Comparison of ENCODE assay signal across 10 mouse cellular contexts in genomic region chr15:92599381-92599780, GRCm38 (mm10).
DNase-seq lines count a peak whose midpoint lies in the region; ATAC-seq and TF ChIP-seq lines count a peak whose summit lies in the region.
"Had no signal": no experiment of that assay in that cellular context is flagged by ENCODE, and none has a peak within 500 bp of the region (broad histone marks: within the 10 kb centered on the region; RNA-seq: fewer than 3 reads in every experiment).

No protein-coding gene starts in this region.

- no peak overlapping the region for H3K9ac ChIP-seq in heart, postnatal 0 days (replicated peaks; ENCODE audit: low read depth, low read length)
- H3K9ac ChIP-seq in intestine, embryonic 14.5 days (ENCODE audit: low read length): no peak overlapping the region
- H3K9ac ChIP-seq: liver, embryonic 13.5 days had no signal

- TF ChIP-seq CTCF in heart, postnatal 0 days (IDR thresholded peaks at IDR 0.05; ENCODE audit: low read depth): no peak

- H3K36me3 ChIP-seq in heart, postnatal 0 days (replicated peaks; ENCODE audit: control insufficient read depth, insufficient read depth, low read length): no peaks in the 10 kb centered on the region
- H3K36me3 ChIP-seq in forebrain, embryonic 10.5 days (replicated peaks): no peaks in the 10 kb centered on the region
- no peaks in the 10 kb centered on the region for H3K36me3 ChIP-seq in intestine, embryonic 14.5 days (ENCODE audit: control insufficient read depth, insufficient read depth, low read length)
- H3K36me3 ChIP-seq in myocyte (ENCODE audit: control insufficient read depth, insufficient read depth): no peaks in the 10 kb centered on the region
- H3K36me3 ChIP-seq: liver, embryonic 13.5 days had no signal

- ATAC-seq in heart, postnatal 0 days (ENCODE audit: insufficient read depth, low read depth): no peak
- ATAC-seq in intestine, embryonic 14.5 days (replicated peaks; ENCODE audit: low FRiP score, low TSS enrichment, low read depth): no peak
- ATAC-seq in megakaryocyte, adult 5-6 weeks (ENCODE audit: poor library complexity, severe bottlenecking): no peak

- peaks cover 7% of the 10 kb centered on the region for H3K4me1 ChIP-seq in heart, postnatal 0 days (ENCODE audit: control insufficient read depth, insufficient read depth)
- H3K4me1 ChIP-seq in forebrain, embryonic 10.5 days: peaks cover 49% of the 10 kb centered on the region
- H3K4me1 ChIP-seq in intestine, embryonic 14.5 days (replicated peaks; ENCODE audit: control insufficient read depth, insufficient read depth, low read length): 0 out of 2 replicates have a peak, but pooled peaks cover 6% of the 10 kb centered on the region
- H3K4me1 ChIP-seq: liver, embryonic 13.5 days had no signal

- no peaks in the 10 kb centered on the region for H3K79me2 ChIP-seq in myocyte (ENCODE audit: control insufficient read depth, insufficient read depth)

- H3K9me3 ChIP-seq in heart, postnatal 0 days (replicated peaks; ENCODE audit: control insufficient read depth, low read length): no peaks in the 10 kb centered on the region
- no peaks in the 10 kb centered on the region for H3K9me3 ChIP-seq in forebrain, embryonic 10.5 days
- H3K9me3 ChIP-seq in intestine, embryonic 14.5 days (ENCODE audit: control insufficient read depth, low read length): no peaks in the 10 kb centered on the region
- H3K9me3 ChIP-seq: liver, embryonic 13.5 days had no signal

- no peak overlapping the region for H3ac ChIP-seq in myocyte (ENCODE audit: control insufficient read depth, insufficient read length)

- H3K4me3 ChIP-seq in heart, postnatal 0 days (ENCODE audit: low read depth, low read length): 0 out of 2 replicates have a peak overlapping the region, but pooled peaks have one; percentile 21
- peak overlapping the region; percentile 40 for H3K4me3 ChIP-seq in forebrain, embryonic 10.5 days
- H3K4me3 ChIP-seq in intestine, embryonic 14.5 days (ENCODE audit: low read depth, low read length): no peak overlapping the region
- no peak overlapping the region for H3K4me3 ChIP-seq in myocyte
- H3K4me3 ChIP-seq: liver, embryonic 13.5 days had no signal

- no peak for DNase-seq in heart, postnatal 0 days (ENCODE audit: low spot score)
- DNase-seq in heart, postnatal 10 days: no peak
- no peak for DNase-seq in forebrain, embryonic 10.5 days (ENCODE audit: extremely low spot score, low spot score)
- DNase-seq in intestine, embryonic 14.5 days (ENCODE audit: low spot score): no peak
- no peak for DNase-seq in right cerebral cortex, adult 2 months (ENCODE audit: low spot score in 2 of 2)
- no peak for DNase-seq in layer of hippocampus, postnatal 10 days (ENCODE audit: low spot score in 2 of 2)
- DNase-seq: cerebellum, adult 11-12 months; liver, embryonic 13.5 days had no signal

- H3K4me2 ChIP-seq in heart, postnatal 0 days (ENCODE audit: low read depth, low read length): peak overlapping the region; percentile 47; the same call in 1 of the 2 replicates
- H3K4me2 ChIP-seq in intestine, embryonic 14.5 days (ENCODE audit: low read length): peak overlapping the region; percentile 47
- peak overlapping the region; percentile 48 for H3K4me2 ChIP-seq in myocyte (ENCODE audit: low read depth)
- H3K4me2 ChIP-seq: liver, embryonic 13.5 days had no signal

- H3K27ac ChIP-seq in heart, postnatal 0 days (ENCODE audit: low read depth): no peak overlapping the region
- no peak overlapping the region for H3K27ac ChIP-seq in forebrain, embryonic 10.5 days
- no peak overlapping the region for H3K27ac ChIP-seq in intestine, embryonic 14.5 days (ENCODE audit: low read depth)
- H3K27ac ChIP-seq: liver, embryonic 13.5 days had no signal

- no peak for TF ChIP-seq EP300 in heart, postnatal 0 days (IDR thresholded peaks at IDR 0.05; ENCODE audit: low read depth)

- 9% methylated on average over 7 of the region's 7 CpGs for WGBS in heart, postnatal 0 days
- 9% methylated on average over 7 of the region's 7 CpGs for WGBS in forebrain, embryonic 10.5 days
- WGBS in intestine, embryonic 14.5 days: 10% methylated on average over 7 of the region's 7 CpGs

- no peak for TF ChIP-seq POLR2A in myocyte (IDR thresholded peaks at IDR 0.05; ENCODE audit: insufficient read length, low read depth)

- intact Hi-C loops in heart, postnatal 10 days (cut with DNase I): loop anchor here (10.0 kb wide), 1 partner anchor 615 kb away; no protein-coding TSS in a partner anchor

- H3K27me3 ChIP-seq in heart, postnatal 0 days (ENCODE audit: control insufficient read depth, insufficient read depth, low read length): peaks cover 3% of the 10 kb centered on the region; the same call in 1 of the 2 replicates
- peaks cover 41% of the 10 kb centered on the region for H3K27me3 ChIP-seq in forebrain, embryonic 10.5 days (ENCODE audit: poor library complexity, severe bottlenecking)
- no peaks in the 10 kb centered on the region; the same call in 1 of the 2 replicates for H3K27me3 ChIP-seq in intestine, embryonic 14.5 days (replicated peaks; ENCODE audit: control insufficient read depth, insufficient read depth, low read length)
- no peaks in the 10 kb centered on the region for H3K27me3 ChIP-seq in myocyte (ENCODE audit: control insufficient read depth, insufficient read depth, insufficient read length)

TF ChIP-seq in myocyte, 11 proteins besides CTCF, POLR2A, EP300 and RAD21:
- TF ChIP-seq TCF3 (IDR thresholded peaks at IDR 0.05; ENCODE audit: insufficient read length, low read depth): no peak
- no peak for TF ChIP-seq SRF (IDR thresholded peaks at IDR 0.05; ENCODE audit: control insufficient read depth, insufficient read length, low read depth)
- no peak for TF ChIP-seq E2F4 (IDR thresholded peaks at IDR 0.05; ENCODE audit: insufficient read depth)
- no peak for TF ChIP-seq MYOD1 (IDR thresholded peaks at IDR 0.05; ENCODE audit: control insufficient read depth in 1 of 3, insufficient read length in 2 of 3, low read depth in 2 of 3)
- TF ChIP-seq POLR2AphosphoS2 (IDR thresholded peaks at IDR 0.05; ENCODE audit: insufficient read length, low read depth): no peak
- TF ChIP-seq MYOG (IDR thresholded peaks at IDR 0.05; ENCODE audit: control insufficient read depth in 1 of 3, insufficient read depth in 1 of 3, insufficient read length in 2 of 3, low read depth in 2 of 3): no peak
- no peak for TF ChIP-seq REST (IDR thresholded peaks at IDR 0.05; ENCODE audit: insufficient read depth, insufficient read length)
- TF ChIP-seq MAX (IDR thresholded peaks at IDR 0.05; ENCODE audit: low read depth): no peak
- TF ChIP-seq USF1 (IDR thresholded peaks at IDR 0.05; ENCODE audit: low read depth): no peak
- TF ChIP-seq TCF12 (IDR thresholded peaks at IDR 0.05; ENCODE audit: insufficient read depth, poor library complexity, severe bottlenecking): no peak
- TF ChIP-seq CEBPB (IDR thresholded peaks at IDR 0.05; ENCODE audit: insufficient read depth, poor library complexity, severe bottlenecking): no peak

Comparison
In these comparisons a context has a peak if more than half of its experiments do, and no peak if none do; other contexts are left out.
1. H3K4me3 ChIP-seq: peak in heart, postnatal 0 days (single experiment) and forebrain, embryonic 10.5 days (single experiment); none in intestine, embryonic 14.5 days (single experiment) and myocyte (single experiment).
2. Peak in every context shown above with its lines, with median percentiles within 50 percentile points of each other: H3K4me2 ChIP-seq.